Mouse (Mus musculus) lung, postnatal 0 days (tissue): Measurements from ENCODE around the gene Mical3. TPM values are rescaled to one million over a fixed set of nuclear protein-coding genes. Genes with fewer than 3 reads are reported as not detected.

Source experiments
- ATAC-seq: fragments of 200-750 bp; cut with Nextera tagmentation; 2 replicates; pipeline ENCODE4 v1.8.0; 2017; ENCODE audit warnings: moderate library complexity
- DNase-seq: peaks from one replicate; pipeline ENCODE4 v3.0.0-alpha.2; 2016; ENCODE audit warnings: low spot score
- H3K27ac ChIP-seq: fragments of 300-500 bp; sonication (generic); 2 replicates; pipeline ENCODE4 v1.5.1; 2014; ENCODE audit warnings: antibody characterized with exemption, mild to moderate bottlenecking, low read length, mixed read lengths
- H3K27me3 ChIP-seq: fragments of 300-500 bp; sonication (generic); replicated peaks from 2 replicates; pipeline ENCODE4 v1.6.1; 2014; ENCODE audit warnings: low read length, mixed read lengths; ENCODE audit not compliant: insufficient read depth
- H3K36me3 ChIP-seq: fragments of 300-500 bp; sonication (generic); 2 replicates; pipeline ENCODE4 v1.6.1; 2014; ENCODE audit warnings: low read length, mixed read lengths; ENCODE audit not compliant: insufficient read depth
- H3K4me1 ChIP-seq: fragments of 300-500 bp; sonication (generic); 2 replicates; pipeline ENCODE4 v1.6.1; 2014; ENCODE audit warnings: antibody characterized with exemption, low read depth, low read length, mixed read lengths; ENCODE audit not compliant: insufficient read depth
- H3K4me2 ChIP-seq: fragments of 300-500 bp; sonication (generic); replicated peaks from 2 replicates; pipeline ENCODE4 v1.6.1; 2014; ENCODE audit warnings: low read depth, mild to moderate bottlenecking, low read length, moderate library complexity, mixed read lengths
- H3K4me3 ChIP-seq: fragments of 300-500 bp; sonication (generic); 2 replicates; pipeline ENCODE4 v1.5.1; 2014; ENCODE audit warnings: low read depth, low read length
- H3K9ac ChIP-seq: fragments of 300-500 bp; sonication (generic); replicated peaks from 2 replicates; pipeline ENCODE4 v1.6.1; 2014; ENCODE audit warnings: low read depth, mild to moderate bottlenecking
- H3K9me3 ChIP-seq: fragments of 300-500 bp; sonication (generic); 2 replicates; pipeline ENCODE4 v1.6.1; 2016; ENCODE audit warnings: low read length, mixed read lengths
- CTCF ChIP-seq: IDR thresholded peaks from 2 replicates; pipeline ENCODE4 v1.5.1; 2016; ENCODE audit warnings: antibody characterized with exemption, mild to moderate bottlenecking
- EP300 ChIP-seq: IDR thresholded peaks from 2 replicates; pipeline ENCODE4 v1.6.1; 2016; ENCODE audit warnings: antibody characterized with exemption, mild to moderate bottlenecking, control low read depth
- WGBS: fragments of 180-500 bp; shearing (Covaris S2); extraction: QIAGEN DNeasy Blood & Tissue Kit; methylation state at CpG from one replicate; pipeline ENCODE4 v1.1.7; 2014; 5-methylcytosine and 5-hydroxymethylcytosine counted together
- polyA plus RNA-seq: library from polyadenylated mRNA; unstranded; fragments of >200 nt; fragmentation: Nextera tagmentation; extraction: Ambion mirVana; gene quantifications from 2 replicates; pipeline ENCODE4 v1.2.1, GENCODE M21; 2015

Gene Mical3
- polyA plus RNA-seq, 1 experiment from 2014 or later, result 12.8 TPM

DNA sequence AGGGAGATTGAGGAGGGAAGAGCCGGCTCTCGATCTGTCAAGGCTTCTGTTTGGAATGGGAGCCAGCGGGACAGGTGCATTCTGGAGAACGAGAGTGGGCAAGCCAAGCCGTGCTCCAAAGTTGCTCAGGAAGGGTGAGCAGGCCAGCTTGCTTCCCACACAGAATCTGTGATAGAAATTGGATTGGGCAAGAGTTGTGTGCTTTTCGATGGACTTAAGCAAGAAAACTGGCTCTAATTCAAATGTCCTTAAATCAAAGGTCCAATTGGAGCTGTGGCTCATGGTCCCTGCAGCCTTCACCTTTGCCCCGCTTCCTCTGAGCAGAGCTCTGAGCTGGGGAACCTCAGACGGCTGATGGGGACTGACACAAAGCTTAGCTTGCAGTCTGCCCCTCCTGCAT is 12.6 kb upstream of the Mical3 start:
- Histone ChIP-seq H3K36me3 (no peaks in the 10 kb centered on the region), H3K4me2 (no peak overlapping the region), H3K27ac (no peak overlapping the region), H3K4me1 (peaks cover 3% of the 10 kb centered on the region; the same call in 1 of the 2 replicates), H3K9me3 (no peaks in the 10 kb centered on the region), H3K9ac (no peak overlapping the region), H3K4me3 (no peak overlapping the region), H3K27me3 (peaks cover 19% of the 10 kb centered on the region)
- ATAC-seq (peak; percentile 42), DNase-seq (peak; percentile 89)
- no peak for TF ChIP-seq EP300
- TF ChIP-seq CTCF, result no peak
- WGBS, result 42% methylated on average over 8 of the region's 8 CpGs

DNA sequence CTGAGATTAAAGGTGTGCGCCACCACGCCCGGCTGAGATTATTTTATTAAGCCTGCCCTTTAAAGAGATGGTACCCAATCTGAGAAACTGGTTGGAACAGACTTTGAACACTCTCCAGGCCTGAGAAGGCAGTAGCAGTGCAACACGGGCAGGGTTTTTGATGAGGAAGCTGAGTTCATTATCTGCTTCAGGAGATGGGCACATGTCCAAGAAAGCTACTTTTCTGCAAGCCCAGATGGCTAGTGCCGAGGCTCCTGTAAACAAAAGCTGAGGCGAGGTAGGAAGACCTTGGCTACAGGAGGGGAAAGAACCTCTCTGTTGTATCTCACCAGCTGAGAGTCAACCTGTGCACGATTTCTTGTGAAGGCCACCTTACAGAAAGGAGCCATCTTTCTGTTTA is 11.5 kb upstream of the Mical3 start:
- Histone ChIP-seq H3K4me3 (no peak overlapping the region), H3K27me3 (peaks cover 19% of the 10 kb centered on the region), H3K9ac (no peak overlapping the region), H3K27ac (no peak overlapping the region), H3K4me1 (peaks cover 3% of the 10 kb centered on the region; the same call in 1 of the 2 replicates), H3K9me3 (no peaks in the 10 kb centered on the region), H3K36me3 (no peaks in the 10 kb centered on the region), H3K4me2 (no peak overlapping the region)
- no peak for DNase-seq
- ATAC-seq, result no peak
- 73% methylated on average over 7 of the region's 7 CpGs for WGBS
- TF ChIP-seq CTCF (no peak), EP300 (no peak)

DNA sequence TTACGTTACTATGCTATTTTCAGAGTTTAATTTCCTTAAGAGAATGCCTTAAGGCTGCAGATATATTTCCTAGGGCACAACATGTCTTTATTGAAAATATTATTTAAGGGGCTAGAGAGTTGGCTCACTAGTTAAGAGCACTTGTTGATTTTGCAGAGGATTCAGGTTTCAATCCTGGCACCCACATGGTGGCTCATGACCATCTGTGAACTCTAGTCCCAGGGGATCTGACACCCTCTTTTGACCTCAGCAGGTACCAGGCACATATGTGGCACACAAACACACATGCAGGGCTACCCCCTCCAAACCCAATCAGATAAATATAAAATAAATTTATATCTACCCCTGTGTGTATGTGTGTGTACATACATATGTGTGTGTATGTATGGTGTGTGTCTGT is 8.5 kb upstream of the Mical3 start:
- no peak for DNase-seq
- H3K4me3 ChIP-seq, result no peak overlapping the region
- H3K9me3 ChIP-seq, result no peaks in the 10 kb centered on the region
- 94% methylated on average over 1 of the region's 1 CpGs for WGBS
- H3K36me3 ChIP-seq, result no peaks in the 10 kb centered on the region
- H3K27me3 ChIP-seq, result 0 out of 2 replicates have a peak, but pooled peaks cover 6% of the 10 kb centered on the region
- H3K4me1 ChIP-seq, result peaks cover 3% of the 10 kb centered on the region; the same call in 1 of the 2 replicates
- H3K27ac ChIP-seq, result no peak overlapping the region
- ATAC-seq, result no peak
- H3K9ac ChIP-seq, result no peak overlapping the region
- TF ChIP-seq EP300, result no peak
- no peak for TF ChIP-seq CTCF
- no peak overlapping the region for H3K4me2 ChIP-seq

DNA sequence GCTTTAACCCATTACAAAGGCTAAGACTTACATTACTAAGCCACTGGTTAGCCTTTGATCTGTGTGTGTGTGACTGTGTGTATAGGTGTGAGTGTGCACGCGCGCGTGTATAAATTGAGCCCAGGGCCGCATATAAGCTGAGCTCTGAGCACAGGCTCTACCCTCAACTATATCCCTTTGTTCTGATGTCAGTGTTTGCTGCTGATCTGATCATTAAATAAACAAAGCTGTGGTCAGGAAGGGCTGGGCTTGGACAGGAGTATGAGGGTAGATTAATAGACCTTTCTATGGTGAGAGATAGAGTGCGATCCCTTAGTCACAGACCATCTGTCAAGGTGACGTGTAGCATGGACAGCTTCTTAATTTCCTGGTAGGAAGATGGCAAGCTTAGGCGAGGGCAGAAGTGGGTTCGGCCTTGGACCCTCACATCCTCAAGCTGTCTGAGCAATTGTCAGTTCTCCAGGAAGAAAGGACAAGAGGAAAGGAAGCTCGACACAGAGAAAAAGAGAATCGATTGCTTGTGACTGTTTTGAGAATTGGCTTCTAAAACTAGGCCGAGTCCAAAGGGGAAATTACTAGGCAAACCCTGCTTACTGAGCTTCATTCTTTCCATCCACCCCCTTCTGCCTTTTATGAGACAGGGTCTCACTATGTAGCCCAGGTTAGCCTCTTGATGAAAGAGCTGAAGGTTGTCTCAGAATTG is 7.7 kb upstream of the Mical3 start:
- Histone ChIP-seq H3K4me1 (no peaks in the 10 kb centered on the region), H3K9ac (no peak overlapping the region), H3K27ac (no peak overlapping the region), H3K36me3 (no peaks in the 10 kb centered on the region), H3K4me3 (no peak overlapping the region), H3K27me3 (0 out of 2 replicates have a peak, but pooled peaks cover 9% of the 10 kb centered on the region), H3K4me2 (no peak overlapping the region), H3K9me3 (no peaks in the 10 kb centered on the region)
- ATAC-seq (peak; percentile 86), DNase-seq (peak; percentile 69)
- WGBS, result 55% methylated on average over 12 of the region's 12 CpGs
- TF ChIP-seq CTCF, result no peak
- no peak for TF ChIP-seq EP300

DNA sequence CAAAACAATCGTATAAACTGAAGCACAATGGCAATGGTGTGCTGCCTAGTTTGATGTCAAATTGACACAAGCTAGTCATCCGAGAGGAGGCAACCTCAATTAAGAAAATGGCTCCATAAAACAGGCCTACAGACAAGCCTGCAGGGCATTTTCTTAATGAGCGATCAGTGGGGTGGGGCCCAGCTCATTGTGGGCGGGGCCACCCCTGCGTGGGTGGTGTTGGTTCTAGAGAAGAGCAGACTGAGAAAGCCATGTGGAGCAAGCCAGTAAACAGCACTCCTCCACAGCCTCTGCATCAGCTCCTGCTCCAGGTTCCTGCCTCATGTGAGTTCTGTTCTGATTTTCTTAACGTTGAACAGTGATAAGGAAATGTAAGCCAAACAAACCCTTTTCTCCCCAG is 6.4 kb upstream of the Mical3 start:
- Histone ChIP-seq H3K27me3 (peaks cover 15% of the 10 kb centered on the region; the same call in 1 of the 2 replicates), H3K4me2 (no peak overlapping the region), H3K9ac (no peak overlapping the region), H3K4me3 (no peak overlapping the region), H3K36me3 (no peaks in the 10 kb centered on the region), H3K9me3 (no peaks in the 10 kb centered on the region), H3K4me1 (no peaks in the 10 kb centered on the region), H3K27ac (no peak overlapping the region)
- DNase-seq (no peak), ATAC-seq (no peak)
- 59% methylated on average over 6 of the region's 6 CpGs for WGBS
- TF ChIP-seq EP300 (no peak), CTCF (no peak)

DNA sequence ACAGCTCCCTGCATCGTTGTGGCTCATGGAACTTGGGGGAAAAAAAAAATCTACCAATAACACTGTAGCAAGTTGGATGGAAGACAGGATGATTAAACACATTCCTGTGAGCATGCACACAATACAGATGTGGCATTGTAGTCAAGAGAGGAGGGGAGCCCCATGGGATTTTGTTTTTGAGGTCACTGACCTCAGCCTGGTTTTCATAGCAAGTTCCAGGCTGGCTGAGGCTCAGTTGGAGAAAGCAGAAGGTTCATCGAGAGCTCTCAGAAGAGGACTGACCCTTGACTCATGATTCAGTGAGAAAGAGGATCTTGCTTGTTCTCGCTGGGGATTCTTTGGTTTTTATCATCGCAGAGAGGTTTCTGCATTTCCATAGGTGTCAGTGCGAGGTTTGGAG is 4.1 kb upstream of the Mical3 start:
- Histone ChIP-seq H3K4me1 (no peaks in the 10 kb centered on the region), H3K9ac (no peak overlapping the region), H3K27ac (no peak overlapping the region), H3K36me3 (no peaks in the 10 kb centered on the region), H3K4me3 (no peak overlapping the region), H3K4me2 (no peak overlapping the region), H3K9me3 (no peaks in the 10 kb centered on the region), H3K27me3 (peaks cover 34% of the 10 kb centered on the region)
- DNase-seq (no peak), ATAC-seq (no peak)
- TF ChIP-seq EP300, result no peak
- no peak for TF ChIP-seq CTCF
- WGBS, result 61% methylated on average over 5 of the region's 5 CpGs
